Mouse (Mus musculus) E14TG2a.4 (cell line): ENCODE measurements around the gene Pkn1.

Source experiments
- H3K27me3 ChIP-seq: 2 replicates; pipeline ENCODE4 v1.6.1; 2014; ENCODE audit warnings: low read length, control low read depth; ENCODE audit not compliant: insufficient read depth
- H3K36me3 ChIP-seq: 2 replicates; pipeline ENCODE4 v1.6.1; 2014; ENCODE audit warnings: low read length, control low read depth; ENCODE audit not compliant: insufficient read depth
- H3K4me1 ChIP-seq: replicated peaks from 2 replicates; pipeline ENCODE4 v1.6.1; 2014; ENCODE audit warnings: low read depth, low read length, control low read depth
- H3K4me3 ChIP-seq: replicated peaks from 2 replicates; pipeline ENCODE4 v1.5.1; 2014; ENCODE audit warnings: mild to moderate bottlenecking, low read length
- H3K9me3 ChIP-seq: 2 replicates; pipeline ENCODE4 v1.6.1; 2014; ENCODE audit warnings: low read length, control low read depth
- CTCF ChIP-seq: conservative IDR thresholded peaks from 2 replicates; pipeline ENCODE4 v1.5.1; 2014; ENCODE audit warnings: low read length
- NANOG ChIP-seq: IDR thresholded peaks from 2 replicates; pipeline ENCODE4 v1.6.1; 2014; ENCODE audit warnings: borderline replicate concordance, low read length, mixed read lengths
- POU5F1 ChIP-seq: IDR thresholded peaks from 2 replicates; pipeline ENCODE4 v1.6.1; 2014; ENCODE audit warnings: low read length, borderline replicate concordance

The Pkn1 gene

DNA sequence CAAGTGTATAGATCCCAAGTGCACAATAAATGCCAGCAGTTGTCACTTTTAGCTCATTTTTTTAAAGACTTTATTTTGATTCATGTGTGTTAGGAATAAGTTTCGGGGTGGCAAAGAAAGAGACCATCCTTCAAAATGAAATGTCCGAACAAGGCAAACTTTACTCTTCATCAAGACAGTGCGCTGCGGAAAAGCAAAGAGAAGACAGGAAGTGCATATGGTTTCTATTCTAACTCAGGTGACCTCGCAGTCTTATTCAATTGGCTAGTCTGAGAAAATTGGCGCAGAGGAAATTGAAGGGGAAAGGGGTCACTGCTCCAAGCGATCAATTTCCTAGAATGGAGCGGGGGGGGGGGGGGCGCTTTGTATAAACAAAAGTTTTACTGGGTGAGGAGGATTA lies 587 bp upstream of the Pkn1 start:
- peaks cover 26% of the 10 kb centered on the region for H3K27me3 ChIP-seq
- peak overlapping the region; percentile 91 for H3K4me3 ChIP-seq
- no peak for TF ChIP-seq NANOG
- TF ChIP-seq POU5F1: no peak
- no peak for TF ChIP-seq CTCF
- H3K9me3 ChIP-seq: no peaks in the 10 kb centered on the region
- peaks cover 36% of the 10 kb centered on the region for H3K4me1 ChIP-seq
- no peaks in the 10 kb centered on the region for H3K36me3 ChIP-seq

DNA sequence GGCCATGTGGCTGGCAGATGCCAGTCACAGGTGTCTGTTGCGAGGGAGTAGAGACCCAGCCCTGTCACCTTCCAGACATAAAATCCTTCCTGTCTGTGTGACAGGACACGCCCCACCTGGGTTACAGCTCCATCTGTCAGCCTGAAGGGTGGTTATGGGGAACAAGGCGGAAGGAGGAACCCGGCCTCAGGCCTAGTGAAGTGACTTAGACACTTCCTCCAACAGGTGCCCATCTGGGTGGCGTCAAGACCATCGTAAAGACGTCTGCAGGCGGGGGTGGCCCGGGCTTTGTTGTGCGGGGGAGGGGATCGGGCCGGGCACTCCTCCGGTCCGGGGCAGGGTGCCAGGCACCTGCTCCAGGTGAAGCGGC lies 703 bp downstream of the Pkn1 start:
- Histone ChIP-seq H3K9me3 (no peaks in the 10 kb centered on the region), H3K36me3 (no peaks in the 10 kb centered on the region), H3K27me3 (peaks cover 26% of the 10 kb centered on the region), H3K4me3 (peak overlapping the region; percentile 91), H3K4me1 (peaks cover 49% of the 10 kb centered on the region)
- TF ChIP-seq NANOG (no peak), CTCF (no peak), POU5F1 (no peak)

DNA sequence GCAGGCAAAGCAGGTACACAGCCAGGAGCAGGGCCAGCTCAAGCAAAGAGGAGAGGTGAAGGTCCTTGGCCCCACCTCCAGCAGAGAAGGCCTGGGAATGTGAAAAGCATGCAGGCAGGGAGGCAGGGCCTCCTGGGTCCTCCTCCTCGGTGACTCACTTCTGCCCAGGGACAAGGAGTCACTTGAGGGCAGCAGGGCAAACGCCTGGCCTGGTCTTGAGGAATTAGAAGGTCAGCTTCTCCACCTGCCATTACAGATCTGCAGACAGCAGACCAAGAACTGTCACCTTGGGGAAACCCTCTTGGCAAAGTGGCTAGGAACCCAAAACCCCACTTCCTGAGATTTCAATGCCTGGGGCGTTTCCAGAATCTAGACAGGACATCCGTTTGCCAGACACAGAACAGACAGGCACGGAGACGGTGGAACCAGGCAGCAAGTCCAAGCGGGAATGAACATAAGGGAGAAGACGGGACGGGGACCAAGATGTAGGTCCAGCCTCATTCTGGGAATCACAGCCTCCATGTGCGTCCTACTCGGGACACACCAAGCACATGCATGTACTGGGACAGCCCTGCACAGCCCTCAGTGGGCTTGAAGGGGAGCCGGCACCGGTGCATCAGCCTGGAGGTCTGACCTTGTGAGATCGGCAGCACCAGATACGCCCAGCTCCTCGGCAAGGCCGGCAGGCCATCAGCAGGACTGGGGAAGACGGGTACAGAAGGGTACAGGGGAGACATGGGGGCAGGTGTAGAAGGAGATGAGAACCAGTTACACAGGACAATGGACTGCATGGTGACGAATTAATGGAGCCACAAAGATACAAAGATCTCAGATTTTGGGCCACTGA lies 1.4 kb downstream of the Pkn1 start:
- peaks cover 26% of the 10 kb centered on the region for H3K27me3 ChIP-seq
- peaks cover 56% of the 10 kb centered on the region for H3K4me1 ChIP-seq
- peak overlapping the region; percentile 91 for H3K4me3 ChIP-seq
- TF ChIP-seq POU5F1: no peak
- no peak for TF ChIP-seq CTCF
- TF ChIP-seq NANOG: no peak
- no peaks in the 10 kb centered on the region for H3K9me3 ChIP-seq
- peaks cover under 1% of the 10 kb centered on the region; the same call in 1 of the 2 replicates for H3K36me3 ChIP-seq

DNA sequence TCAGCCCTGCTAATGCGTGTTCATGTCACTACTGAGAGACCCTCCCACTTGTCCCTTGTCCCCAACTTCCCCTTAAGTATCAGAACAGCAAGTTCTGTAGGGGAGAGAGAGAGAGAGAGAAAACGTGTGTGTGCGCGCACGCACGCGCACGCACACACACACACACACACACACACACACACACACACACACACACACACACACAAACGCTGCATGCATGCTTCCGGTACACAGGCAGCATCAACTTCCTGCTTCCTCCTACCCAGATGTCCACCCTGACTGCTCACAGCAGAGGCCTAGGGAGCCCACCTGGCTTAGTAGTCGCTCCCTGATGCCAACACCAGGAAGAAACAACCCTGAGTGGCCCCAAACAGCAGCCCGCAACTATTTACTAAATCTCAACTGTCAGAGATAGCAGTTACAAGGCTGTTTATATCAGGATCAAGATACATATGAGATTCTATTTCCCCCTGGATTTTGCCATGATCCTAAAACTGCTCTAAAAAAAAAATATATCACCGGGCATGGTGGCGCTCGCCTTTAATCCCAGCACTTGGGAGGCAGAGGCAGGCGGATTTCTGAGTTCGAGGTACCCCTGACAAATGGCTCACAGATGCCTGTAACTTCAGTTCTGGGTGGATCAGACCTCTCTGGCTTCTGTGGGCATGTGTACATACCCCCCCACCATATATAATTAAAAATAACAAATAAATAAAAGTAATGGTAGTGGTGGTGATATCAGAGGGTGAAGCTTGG lies 3.5 kb downstream of the Pkn1 start:
- peaks cover 21% of the 10 kb centered on the region for H3K36me3 ChIP-seq
- H3K4me3 ChIP-seq: no peak overlapping the region
- no peaks in the 10 kb centered on the region for H3K9me3 ChIP-seq
- H3K4me1 ChIP-seq: peaks cover 61% of the 10 kb centered on the region
- no peak for TF ChIP-seq NANOG
- TF ChIP-seq CTCF: no peak
- TF ChIP-seq POU5F1: no peak
- H3K27me3 ChIP-seq: peaks cover 24% of the 10 kb centered on the region

DNA sequence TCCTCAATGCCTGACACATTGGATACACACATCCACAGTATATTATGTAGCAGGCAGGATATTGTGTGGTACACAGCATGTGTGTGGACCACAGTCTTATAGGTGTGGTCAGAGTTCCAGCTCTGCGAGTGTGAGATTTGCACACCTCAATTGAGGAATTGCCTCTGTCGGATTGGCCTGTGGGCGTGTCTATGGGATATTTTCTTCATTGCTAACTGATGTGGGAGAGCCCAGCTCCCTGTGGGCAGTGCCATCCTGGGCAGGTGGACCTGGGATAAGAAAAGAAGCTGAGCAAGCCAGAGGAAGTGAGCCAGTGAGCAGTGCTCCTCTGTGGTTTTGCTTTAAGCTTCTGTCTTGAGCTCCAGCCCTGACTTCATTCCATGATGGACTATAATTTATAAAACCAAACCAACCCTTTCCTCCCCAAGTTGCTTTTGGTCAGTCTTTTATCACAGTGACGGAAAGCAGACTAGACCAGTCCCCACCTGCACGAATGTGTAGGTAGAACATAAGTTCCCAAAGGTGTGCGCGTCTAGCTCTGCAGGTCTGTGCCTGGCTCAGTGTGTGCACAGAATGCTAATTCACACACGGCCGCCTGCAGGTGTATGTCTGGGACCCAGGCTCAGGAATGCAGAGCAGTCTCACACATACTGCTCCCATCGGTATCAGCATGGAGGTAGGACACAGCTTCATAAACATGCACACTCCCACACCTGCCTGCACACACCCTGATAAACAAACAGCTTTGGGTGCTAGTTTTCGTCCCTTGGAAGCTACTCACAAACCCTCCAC lies 4.4 kb downstream of the Pkn1 start:
- no peak for TF ChIP-seq CTCF
- TF ChIP-seq NANOG: no peak
- no peak for TF ChIP-seq POU5F1
- Histone ChIP-seq H3K4me3 (no peak overlapping the region), H3K4me1 (peaks cover 56% of the 10 kb centered on the region), H3K36me3 (peaks cover 30% of the 10 kb centered on the region), H3K9me3 (no peaks in the 10 kb centered on the region), H3K27me3 (peaks cover 24% of the 10 kb centered on the region)

DNA sequence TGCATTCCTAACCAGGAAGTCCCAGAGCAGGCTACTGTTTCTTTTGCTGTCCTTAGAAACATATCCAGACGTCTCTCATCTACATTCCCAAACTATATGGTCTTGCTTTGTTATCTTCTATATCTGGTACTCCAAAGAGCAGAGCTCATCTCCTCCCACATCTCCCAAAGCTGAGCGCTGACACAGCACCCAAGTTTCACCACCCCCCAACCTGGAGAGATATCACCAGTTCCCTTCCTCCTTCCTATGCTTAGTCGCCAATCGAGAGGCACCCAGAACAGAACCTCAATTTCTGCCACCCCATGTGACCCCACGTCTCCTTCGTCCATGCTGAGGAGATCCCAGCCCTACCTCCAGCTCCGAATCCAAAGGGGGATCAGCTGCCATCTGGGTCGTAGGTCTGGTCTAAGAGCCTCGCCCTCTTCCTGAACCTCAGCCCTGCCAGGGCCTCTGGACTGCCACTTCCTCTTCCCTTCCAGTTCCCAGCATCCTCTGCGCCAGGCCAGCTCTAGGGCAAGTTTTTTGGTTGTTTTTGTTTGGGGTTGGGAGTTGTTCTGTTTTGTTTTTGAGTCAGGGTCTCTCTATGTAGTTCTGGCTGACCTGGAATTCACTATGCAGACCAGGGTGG lies 5.3 kb downstream of the Pkn1 start:
- Histone ChIP-seq H3K36me3 (peaks cover 32% of the 10 kb centered on the region), H3K4me3 (no peak overlapping the region), H3K27me3 (peaks cover 24% of the 10 kb centered on the region), H3K4me1 (peaks cover 52% of the 10 kb centered on the region), H3K9me3 (no peaks in the 10 kb centered on the region)
- no peak for TF ChIP-seq NANOG
- TF ChIP-seq CTCF: no peak
- no peak for TF ChIP-seq POU5F1

DNA sequence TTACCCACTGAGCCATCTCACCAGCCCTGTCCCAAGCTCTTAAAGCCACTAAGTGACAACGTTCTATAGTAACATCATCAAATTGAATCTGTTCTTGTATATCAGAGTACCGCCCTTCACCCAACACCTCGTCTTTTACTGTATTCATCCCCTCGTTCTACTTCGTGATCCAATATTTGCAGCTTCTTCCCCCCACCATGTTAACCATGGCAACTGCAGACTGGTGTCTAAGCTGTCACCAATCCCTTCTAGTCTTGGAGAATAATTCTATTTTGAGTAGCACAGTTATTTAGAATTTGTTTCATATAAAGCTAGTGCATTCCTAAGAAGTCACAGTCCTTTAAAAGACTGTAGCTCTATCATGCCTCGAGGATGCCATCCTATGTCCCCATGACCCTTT lies 9.7 kb downstream of the Pkn1 start:
- TF ChIP-seq CTCF: no peak
- TF ChIP-seq NANOG: no peak
- TF ChIP-seq POU5F1: no peak
- H3K4me1 ChIP-seq: peaks cover 25% of the 10 kb centered on the region
- no peak overlapping the region for H3K4me3 ChIP-seq
- no peaks in the 10 kb centered on the region for H3K27me3 ChIP-seq
- H3K36me3 ChIP-seq: peaks cover 49% of the 10 kb centered on the region
- no peaks in the 10 kb centered on the region for H3K9me3 ChIP-seq

DNA sequence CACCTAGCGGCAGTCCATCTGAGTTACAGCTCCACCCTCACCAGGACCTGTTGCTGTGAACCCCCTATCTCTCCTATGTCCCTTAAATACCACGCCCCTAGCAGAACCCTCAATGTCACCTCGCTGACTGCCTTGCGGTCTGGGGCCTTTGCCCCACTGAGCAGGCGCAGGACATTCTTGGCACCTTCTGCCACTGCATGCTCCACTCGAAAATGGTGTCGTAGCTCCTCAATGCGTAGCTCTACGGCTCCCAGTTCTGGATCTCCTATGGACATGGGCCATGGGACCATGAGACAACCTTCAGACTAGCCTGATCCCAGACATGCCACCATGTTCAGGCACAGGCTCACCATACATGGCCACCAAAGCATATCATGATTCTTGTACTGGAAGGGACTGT lies 14.5 kb downstream of the Pkn1 start:
- Histone ChIP-seq H3K9me3 (no peaks in the 10 kb centered on the region), H3K27me3 (no peaks in the 10 kb centered on the region), H3K4me1 (peaks cover 18% of the 10 kb centered on the region), H3K36me3 (peaks cover 52% of the 10 kb centered on the region), H3K4me3 (no peak overlapping the region)
- TF ChIP-seq POU5F1 (no peak), NANOG (no peak), CTCF (no peak)
